Mouse (Mus musculus) cortical plate, adult 2 months (tissue): ENCODE measurements around the gene Keap1. TPM values are rescaled to one million over a fixed set of nuclear protein-coding genes. Genes with fewer than 3 reads are reported as not detected.
"Not testable (repeated sequence)": the region's sequence is repeated elsewhere in the genome, so short reads cannot be mapped to it uniquely, and the experiment has no call there.

Experiments used
- H3K27ac ChIP-seq: fragments of 200-500 bp; 2 replicates; pipeline ENCODE4 v1.5.1; 2012; ENCODE audit warnings: low read length, control low read depth, inconsistent platforms; ENCODE audit not compliant: insufficient read depth
- H3K4me1 ChIP-seq: fragments of 200-500 bp; 2 replicates; pipeline ENCODE4 v1.6.1; 2011; ENCODE audit warnings: low read length; ENCODE audit not compliant: control insufficient read depth, insufficient read depth
- H3K4me3 ChIP-seq: fragments of 200-500 bp; 2 replicates; pipeline ENCODE4 v1.5.1; 2011; ENCODE audit warnings: mild to moderate bottlenecking, low read length, control low read depth; ENCODE audit not compliant: insufficient read depth
- CTCF ChIP-seq: fragments of 200-500 bp; IDR thresholded peaks from 2 replicates; pipeline ENCODE4 v1.5.1; 2011; ENCODE audit warnings: mild to moderate bottlenecking, control low read depth, low read length; ENCODE audit not compliant: insufficient read depth; ENCODE audit errors: extremely low read depth
- POLR2A ChIP-seq: fragments of 200-500 bp; IDR thresholded peaks from 2 replicates; pipeline ENCODE4 v1.6.1; 2011; ENCODE audit warnings: mild to moderate bottlenecking, low read length, control low read depth; ENCODE audit not compliant: insufficient read depth; ENCODE audit errors: extremely low read depth
- polyA plus RNA-seq: library from polyadenylated mRNA; depleted of rRNA; stranded (reverse); fragments of >200 nt; gene quantifications from 2 replicates; pipeline ENCODE4 v1.2.3, GENCODE M21; 2012

Keap1 gene
- polyA plus RNA-seq, 1 experiment = 62.3 TPM

- TF ChIP-seq CTCF (no peak), POLR2A (no peak)
- peaks cover 4% of the 10 kb centered on the region for H3K4me1 ChIP-seq
- H3K27ac ChIP-seq = no peak overlapping the region
- no peak overlapping the region for H3K4me3 ChIP-seq
These were observed 5.8 kb downstream of the Keap1 start for GRCm38 (mm10) chr9:21233366-21233765.

DNA sequence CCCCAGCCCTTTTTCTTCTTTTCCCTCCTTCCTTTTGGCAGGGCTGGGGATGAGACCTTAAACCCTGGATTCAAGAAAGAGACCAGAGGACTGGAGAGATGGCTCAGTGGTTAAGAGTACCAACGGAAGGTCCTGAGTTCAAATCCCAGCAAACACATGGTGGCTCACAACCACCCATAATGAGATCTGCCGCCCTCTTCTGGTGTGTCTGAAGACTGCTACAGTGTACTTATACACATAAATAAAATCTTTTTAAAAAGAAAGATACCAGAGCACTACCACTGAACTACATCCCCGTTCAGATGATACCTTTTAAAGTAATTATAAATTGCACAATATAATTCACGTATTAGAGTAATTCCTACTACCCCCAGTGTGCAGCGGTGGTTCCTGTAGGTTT lies 6.3 kb downstream of the Keap1 start:
- no peak overlapping the region for H3K4me3 ChIP-seq
- H3K4me1 ChIP-seq = peaks cover 3% of the 10 kb centered on the region; the same call in 1 of the 2 replicates
- no peak overlapping the region for H3K27ac ChIP-seq
- TF ChIP-seq CTCF (no peak), POLR2A (no peak)

GRCm38 (mm10) chr9:21231551-21231950 lies 7.6 kb downstream of the Keap1 start:
- peaks cover 2% of the 10 kb centered on the region; the same call in 1 of the 2 replicates for H3K4me1 ChIP-seq
- no peak overlapping the region for H3K4me3 ChIP-seq
- no peak overlapping the region for H3K27ac ChIP-seq
- TF ChIP-seq POLR2A = no peak
- TF ChIP-seq CTCF = no peak

GRCm38 (mm10) chr9:21227342-21227741 lies 11.8 kb downstream of the Keap1 start:
- TF ChIP-seq CTCF = no peak
- TF ChIP-seq POLR2A = 0 out of 2 replicates have a peak, but pooled peaks have one; percentile 20
- H3K4me1 ChIP-seq = peaks cover 2% of the 10 kb centered on the region; the same call in 1 of the 2 replicates
- H3K4me3 ChIP-seq = peak overlapping the region; percentile 22; the same call in 1 of the 2 replicates

GRCm38 (mm10) chr9:21225415-21225758 lies 13.8 kb downstream of the Keap1 start:
- Histone ChIP-seq H3K4me3 (peak overlapping the region; percentile 19), H3K27ac (no peak overlapping the region), H3K4me1 (peaks cover 5% of the 10 kb centered on the region)
- TF ChIP-seq CTCF = no peak
- no peak for TF ChIP-seq POLR2A

More at GRCm38 (mm10) chr9:21227342-21227741, 11.8 kb downstream of the Keap1 start:
- H3K27ac ChIP-seq = no peak overlapping the region

DNA sequence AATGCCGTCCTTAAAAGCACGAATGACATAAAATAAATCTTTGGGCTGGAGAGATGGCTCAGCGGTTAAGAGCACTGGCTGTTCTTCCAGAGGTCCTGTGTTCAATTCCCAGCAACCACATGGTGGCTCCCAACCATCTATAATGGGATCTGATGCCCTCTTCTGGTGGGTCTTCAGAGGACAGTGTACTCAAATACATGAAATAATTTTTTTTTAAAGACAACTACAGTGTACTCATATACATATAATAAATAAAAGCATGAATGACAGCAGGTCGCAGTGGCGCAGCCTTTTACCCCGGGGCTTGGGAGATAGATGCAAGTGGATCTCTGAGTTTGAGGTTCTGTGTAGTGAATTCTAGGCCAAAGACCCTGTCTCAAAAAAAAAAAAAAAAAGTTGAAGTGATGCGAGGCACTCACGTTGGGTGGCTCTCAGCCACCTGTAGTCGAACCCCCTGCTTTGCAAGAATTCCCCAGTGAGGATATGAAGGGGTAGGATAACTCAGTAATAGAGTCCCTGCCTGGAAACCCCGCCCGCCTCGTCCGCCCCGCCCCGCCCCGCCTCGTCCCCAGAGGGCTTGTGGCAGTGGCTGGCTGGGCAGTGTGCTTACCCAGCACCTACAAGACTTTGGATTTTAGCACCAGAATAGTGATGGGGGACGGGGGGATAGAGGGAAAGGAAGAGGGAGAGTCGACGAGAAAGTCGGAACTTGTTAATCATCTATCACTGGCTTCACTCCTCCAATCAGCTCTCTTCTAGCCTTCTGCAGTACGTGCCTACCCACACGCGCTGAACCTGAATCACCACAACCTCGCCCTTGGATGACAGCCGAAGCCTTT lies 14.4 kb downstream of the Keap1 start:
- no peak overlapping the region for H3K27ac ChIP-seq
- no peak for TF ChIP-seq POLR2A
- no peak for TF ChIP-seq CTCF
- peak overlapping the region; percentile 19 for H3K4me3 ChIP-seq
- peaks cover 5% of the 10 kb centered on the region for H3K4me1 ChIP-seq

DNA sequence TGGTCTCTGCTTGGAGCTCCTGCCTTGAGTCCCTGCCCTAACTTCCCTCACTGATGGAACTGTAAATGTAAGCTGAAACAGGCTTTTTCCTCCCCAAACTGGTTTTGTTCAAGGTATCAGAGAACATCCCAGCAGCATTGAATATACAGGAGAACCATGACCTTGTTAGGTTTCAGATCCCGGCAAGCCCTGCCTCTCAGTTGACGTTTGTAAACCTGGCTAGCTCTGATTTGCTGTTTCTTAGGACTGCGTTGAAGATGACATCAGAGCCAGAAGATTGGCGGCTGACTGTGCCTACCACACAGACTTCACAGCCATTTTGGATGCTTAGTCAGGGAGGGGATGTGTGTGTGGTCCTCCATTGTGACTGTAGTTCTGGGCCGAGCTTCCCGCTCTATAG lies 15.3 kb downstream of the Keap1 start:
- Histone ChIP-seq H3K4me1 (peaks cover 5% of the 10 kb centered on the region), H3K4me3 (no peak overlapping the region), H3K27ac (no peak overlapping the region)
- no peak for TF ChIP-seq CTCF
- TF ChIP-seq POLR2A = no peak

GRCm38 (mm10) chr9:21223490-21223889 lies 15.7 kb downstream of the Keap1 start:
- H3K27ac ChIP-seq, H3K4me3 ChIP-seq, H3K4me1 ChIP-seq: not testable (repeated sequence)

- H3K4me3 ChIP-seq = no peak overlapping the region
- peaks cover 5% of the 10 kb centered on the region for H3K4me1 ChIP-seq
- no peak overlapping the region for H3K27ac ChIP-seq
- TF ChIP-seq POLR2A (no peak), CTCF (peak; percentile 40; the same call in 1 of the 2 replicates)
These were observed 17.7 kb downstream of the Keap1 start for GRCm38 (mm10) chr9:21221383-21221929.

GRCm38 (mm10) chr9:21220490-21221382 lies 18.4 kb downstream of the Keap1 start:
- Histone ChIP-seq H3K4me3 (peak overlapping the region; percentile 5; the same call in 1 of the 2 replicates), H3K27ac (peak overlapping the region; percentile 9; the same call in 1 of the 2 replicates), H3K4me1 (peaks cover 5% of the 10 kb centered on the region)
- TF ChIP-seq POLR2A (peak; percentile 49; the same call in 1 of the 2 replicates), CTCF (peak; percentile 76)
